Mouse (Mus musculus) kidney, embryonic 16.5 days (tissue): ENCODE measurements around the gene Farp1. TPM values are rescaled to one million over a fixed set of nuclear protein-coding genes. Genes with fewer than 3 reads are reported as not detected.
"Not testable (repeated sequence)": the region's sequence is repeated elsewhere in the genome, so short reads cannot be mapped to it uniquely, and the experiment has no call there.

Experiments
- ATAC-seq: fragments of 200-750 bp; cut with Nextera tagmentation; 2 replicates; pipeline ENCODE4 v1.8.0; 2017; ENCODE audit warnings: moderate TSS enrichment; ENCODE audit not compliant: low FRiP score, low TSS enrichment
- H3K27ac ChIP-seq: fragments of 300-500 bp; sonication (generic); 2 replicates; pipeline ENCODE4 v1.5.1; 2014; ENCODE audit warnings: low read length
- H3K27me3 ChIP-seq: fragments of 300-500 bp; sonication (generic); 2 replicates; pipeline ENCODE4 v1.6.1; 2014; ENCODE audit warnings: low read length, control low read depth, mixed read lengths; ENCODE audit not compliant: insufficient read depth
- H3K36me3 ChIP-seq: fragments of 300-500 bp; sonication (generic); 2 replicates; pipeline ENCODE4 v1.6.1; 2014; ENCODE audit warnings: low read length, control low read depth, mixed read lengths; ENCODE audit not compliant: insufficient read depth
- H3K4me1 ChIP-seq: fragments of 300-500 bp; sonication (generic); 2 replicates; pipeline ENCODE4 v1.6.1; 2014; ENCODE audit warnings: low read length, control low read depth, mixed read lengths; ENCODE audit not compliant: insufficient read depth
- H3K4me2 ChIP-seq: fragments of 300-500 bp; sonication (generic); replicated peaks from 2 replicates; pipeline ENCODE4 v1.6.1; 2014; ENCODE audit warnings: low read depth, low read length
- H3K4me3 ChIP-seq: fragments of 300-500 bp; sonication (generic); 2 replicates; pipeline ENCODE4 v1.5.1; 2014; ENCODE audit warnings: mild to moderate bottlenecking, low read length
- H3K9ac ChIP-seq: fragments of 300-500 bp; sonication (generic); replicated peaks from 2 replicates; pipeline ENCODE4 v1.6.1; 2014; ENCODE audit warnings: low read length
- H3K9me3 ChIP-seq: fragments of 300-500 bp; sonication (generic); 2 replicates; pipeline ENCODE4 v1.6.1; 2016; ENCODE audit warnings: low read length, control low read depth
- WGBS: fragments of 180-500 bp; shearing (Covaris S2); extraction: QIAGEN DNeasy Blood & Tissue Kit; methylation state at CpG from one replicate; pipeline ENCODE4 v1.1.7; 2014; 5-methylcytosine and 5-hydroxymethylcytosine counted together
- polyA plus RNA-seq: library from polyadenylated mRNA; unstranded; fragments of >200 nt; fragmentation: Nextera tagmentation; extraction: Ambion mirVana; gene quantifications from 2 replicates; pipeline ENCODE4 v1.2.1, GENCODE M21; 2015

The Farp1 gene
- polyA plus RNA-seq, 1 experiment from 2014 or later: 31.9 TPM

GRCm38 (mm10) chr14:121122852-121123251, 87.9 kb downstream of the Farp1 start:
- no peak overlapping the region for H3K9ac ChIP-seq
- H3K36me3 ChIP-seq: peaks cover 4% of the 10 kb centered on the region; the same call in 1 of the 2 replicates
- 20% methylated on average over 2 of the region's 2 CpGs for WGBS
- H3K4me3 ChIP-seq: no peak overlapping the region
- H3K27ac ChIP-seq: no peak overlapping the region; the same call in 1 of the 2 replicates
- ATAC-seq: no peak
- H3K4me2 ChIP-seq: no peak overlapping the region
- H3K27me3 ChIP-seq: no peaks in the 10 kb centered on the region
- peaks cover 70% of the 10 kb centered on the region for H3K4me1 ChIP-seq
- no peaks in the 10 kb centered on the region for H3K9me3 ChIP-seq

GRCm38 (mm10) chr14:121124409-121125010, 89.5 kb downstream of the Farp1 start:
- Histone ChIP-seq H3K27me3 (no peaks in the 10 kb centered on the region), H3K9ac (no peak overlapping the region), H3K9me3 (no peaks in the 10 kb centered on the region), H3K27ac (peak overlapping the region; percentile 52; the same call in 1 of the 2 replicates), H3K4me2 (no peak overlapping the region), H3K4me1 (peaks cover 77% of the 10 kb centered on the region), H3K4me3 (no peak overlapping the region), H3K36me3 (0 out of 2 replicates have a peak, but pooled peaks cover 4% of the 10 kb centered on the region)
- ATAC-seq: no peak
- whole genome bisulfite sequencing: 70% methylated on average over 8 of the region's 8 CpGs

GRCm38 (mm10) chr14:121125651-121126050, 90.7 kb downstream of the Farp1 start:
- peaks cover 75% of the 10 kb centered on the region for H3K4me1 ChIP-seq
- no peaks in the 10 kb centered on the region for H3K9me3 ChIP-seq
- no peak for ATAC-seq
- no peak overlapping the region for H3K27ac ChIP-seq
- H3K36me3 ChIP-seq: 0 out of 2 replicates have a peak, but pooled peaks cover 4% of the 10 kb centered on the region
- no peak overlapping the region for H3K4me3 ChIP-seq
- 96% methylated on average over 3 of the region's 3 CpGs for WGBS
- no peaks in the 10 kb centered on the region for H3K27me3 ChIP-seq
- no peak overlapping the region for H3K9ac ChIP-seq
- H3K4me2 ChIP-seq: no peak overlapping the region

- H3K36me3 ChIP-seq: 0 out of 2 replicates have a peak, but pooled peaks cover 4% of the 10 kb centered on the region
- WGBS: 89% methylated on average over 4 of the region's 4 CpGs
- H3K4me3 ChIP-seq: no peak overlapping the region
- H3K27me3 ChIP-seq: no peaks in the 10 kb centered on the region
- H3K27ac ChIP-seq: no peak overlapping the region
- no peaks in the 10 kb centered on the region for H3K9me3 ChIP-seq
- H3K4me2 ChIP-seq: no peak overlapping the region
- ATAC-seq: no peak
- peaks cover 77% of the 10 kb centered on the region for H3K4me1 ChIP-seq
- H3K9ac ChIP-seq: no peak overlapping the region
Measured at GRCm38 (mm10) chr14:121126291-121126690, 91.3 kb downstream of the Farp1 start.

GRCm38 (mm10) chr14:121128858-121129800, 94.1 kb downstream of the Farp1 start:
- Histone ChIP-seq H3K4me3 (no peak overlapping the region), H3K27ac (peak overlapping the region; percentile 95), H3K9me3 (no peaks in the 10 kb centered on the region), H3K36me3 (0 out of 2 replicates have a peak, but pooled peaks cover 3% of the 10 kb centered on the region), H3K9ac (peak overlapping the region; percentile 44), H3K4me2 (peak overlapping the region; percentile 42), H3K27me3 (no peaks in the 10 kb centered on the region), H3K4me1 (peaks cover 57% of the 10 kb centered on the region)
- WGBS: 17% methylated on average over 20 of the region's 20 CpGs
- ATAC-seq: peak; percentile 95

GRCm38 (mm10) chr14:121130351-121130750, 95.4 kb downstream of the Farp1 start:
- H3K36me3 ChIP-seq, H3K4me2 ChIP-seq, H3K4me3 ChIP-seq, H3K9me3 ChIP-seq, ATAC-seq, H3K27me3 ChIP-seq: not testable (repeated sequence)
- WGBS: 63% methylated on average over 1 of the region's 1 CpGs
- Histone ChIP-seq H3K4me1 (peaks cover 46% of the 10 kb centered on the region), H3K27ac (peak overlapping the region; percentile 88), H3K9ac (peak overlapping the region; percentile 31; the same call in 1 of the 2 replicates)

- Histone ChIP-seq H3K9me3 (no peaks in the 10 kb centered on the region), H3K9ac (no peak overlapping the region), H3K27ac (no peak overlapping the region), H3K4me3 (no peak overlapping the region), H3K4me1 (peaks cover 42% of the 10 kb centered on the region), H3K4me2 (no peak overlapping the region), H3K36me3 (peaks cover 5% of the 10 kb centered on the region; the same call in 1 of the 2 replicates), H3K27me3 (no peaks in the 10 kb centered on the region)
- 41% methylated on average over 3 of the region's 3 CpGs for WGBS
- no peak for ATAC-seq
Measured at GRCm38 (mm10) chr14:121134414-121134813, 99.4 kb downstream of the Farp1 start.

- H3K27me3 ChIP-seq: no peaks in the 10 kb centered on the region
- H3K36me3 ChIP-seq: no peaks in the 10 kb centered on the region
- ATAC-seq: no peak
- no peaks in the 10 kb centered on the region for H3K9me3 ChIP-seq
- H3K4me2 ChIP-seq: no peak overlapping the region
- no peak overlapping the region for H3K4me3 ChIP-seq
- no peak overlapping the region for H3K9ac ChIP-seq
- peak overlapping the region; percentile 93 for H3K27ac ChIP-seq
- 76% methylated on average over 7 of the region's 7 CpGs for WGBS
- peaks cover 52% of the 10 kb centered on the region for H3K4me1 ChIP-seq
Measured at GRCm38 (mm10) chr14:121143831-121144455, 108.9 kb downstream of the Farp1 start.

- Histone ChIP-seq H3K4me1 (peaks cover 52% of the 10 kb centered on the region), H3K9ac (no peak overlapping the region), H3K4me2 (peak overlapping the region; percentile 18; the same call in 1 of the 2 replicates), H3K27ac (peak overlapping the region; percentile 93), H3K4me3 (no peak overlapping the region), H3K36me3 (no peaks in the 10 kb centered on the region), H3K27me3 (no peaks in the 10 kb centered on the region), H3K9me3 (no peaks in the 10 kb centered on the region)
- WGBS: 36% methylated on average over 2 of the region's 2 CpGs
- ATAC-seq: no peak
Measured at GRCm38 (mm10) chr14:121144496-121144895, 109.5 kb downstream of the Farp1 start.
